Mouse (Mus musculus) embryonic fibroblast, embryonic 13.5 days (primary cell): ENCODE measurements around the gene Syngr3.

Experiments
- CTCF ChIP-seq: IDR thresholded peaks from 2 replicates; pipeline ENCODE4 v1.5.1; 2011; ENCODE audit warnings: mild to moderate bottlenecking, control low read depth, low read length, moderate library complexity, borderline replicate concordance; ENCODE audit not compliant: insufficient read depth
- POLR2A ChIP-seq: IDR thresholded peaks from 2 replicates; pipeline ENCODE4 v1.6.1; 2011; ENCODE audit warnings: low read depth, mild to moderate bottlenecking, control low read depth, low read length, moderate library complexity

DNA sequence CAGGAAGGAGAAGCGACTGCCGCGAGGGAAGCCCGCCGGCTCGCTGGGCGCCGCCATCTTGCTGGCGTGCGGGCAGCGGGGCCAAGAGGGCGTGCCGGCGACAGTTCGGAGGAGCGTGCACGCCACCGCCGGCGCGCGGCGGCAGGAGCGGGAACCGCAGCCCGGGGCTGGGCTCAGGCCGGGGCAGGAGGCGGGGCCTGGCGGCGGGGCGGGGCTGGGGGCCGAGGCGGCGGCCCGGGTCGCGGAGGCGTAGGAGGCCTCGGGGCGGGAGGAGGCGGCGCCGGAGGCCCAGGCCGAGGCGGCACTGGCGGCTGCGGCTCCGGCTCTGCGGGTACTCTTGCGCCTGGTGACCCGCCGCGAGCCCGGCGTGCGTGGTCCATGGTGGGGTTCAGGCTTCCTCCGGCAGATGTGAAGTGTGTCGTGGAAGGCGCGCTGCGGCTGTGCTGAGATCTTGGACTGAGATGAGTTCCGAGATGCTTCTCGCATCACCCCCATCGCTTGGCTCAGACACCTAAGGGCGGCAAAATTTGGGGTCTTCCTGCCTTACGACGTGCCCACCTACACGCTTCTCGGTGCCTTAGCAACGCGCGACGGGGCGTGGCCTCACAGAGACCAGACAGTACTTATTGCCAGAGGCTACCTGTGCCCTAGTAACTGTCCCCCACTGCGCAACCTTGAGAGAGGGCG lies 6.4 kb upstream of the Syngr3 start, which contains the start of the genes Gfer and Noxo1:
- TF ChIP-seq POLR2A (peak; percentile 61), CTCF (no peak)
